Mouse (Mus musculus) neural tube, embryonic 11.5 days (tissue): ENCODE measurements around the gene Fance. TPM values are rescaled to one million over a fixed set of nuclear protein-coding genes. Genes with fewer than 3 reads are reported as not detected.

Experiments
- ATAC-seq: fragments of 200-750 bp; cut with Nextera tagmentation; 2 replicates; pipeline ENCODE4 v1.8.0; 2017; ENCODE audit warnings: moderate number of reproducible peaks, mild to moderate bottlenecking, moderate TSS enrichment, moderate library complexity; ENCODE audit not compliant: insufficient read depth, low FRiP score, low TSS enrichment
- DNase-seq: peaks from one replicate; pipeline ENCODE4 v3.0.0-alpha.2; 2015; ENCODE audit warnings: low spot score
- H3K27ac ChIP-seq: fragments of 300-500 bp; sonication (generic); 2 replicates; pipeline ENCODE4 v1.5.1; 2014; ENCODE audit warnings: low read depth, mild to moderate bottlenecking, low read length
- H3K27me3 ChIP-seq: fragments of 300-500 bp; sonication (generic); 2 replicates; pipeline ENCODE4 v1.6.1; 2014; ENCODE audit warnings: mild to moderate bottlenecking, low read length, mixed read lengths; ENCODE audit not compliant: control insufficient read depth, insufficient read depth
- H3K36me3 ChIP-seq: fragments of 300-500 bp; sonication (generic); 2 replicates; pipeline ENCODE4 v1.6.1; 2014; ENCODE audit warnings: mild to moderate bottlenecking, low read length, moderate library complexity, mixed read lengths; ENCODE audit not compliant: control insufficient read depth, insufficient read depth
- H3K4me1 ChIP-seq: fragments of 300-500 bp; sonication (generic); 2 replicates; pipeline ENCODE4 v1.6.1; 2014; ENCODE audit warnings: low read length, mixed read lengths; ENCODE audit not compliant: control insufficient read depth, insufficient read depth
- H3K4me2 ChIP-seq: fragments of 300-500 bp; sonication (generic); 2 replicates; pipeline ENCODE4 v1.6.1; 2014; ENCODE audit warnings: low read depth, mild to moderate bottlenecking, moderate library complexity
- H3K4me3 ChIP-seq: fragments of 300-500 bp; sonication (generic); 2 replicates; pipeline ENCODE4 v1.5.1; 2014; ENCODE audit warnings: low read depth, low read length
- H3K9ac ChIP-seq: fragments of 300-500 bp; sonication (generic); 2 replicates; pipeline ENCODE4 v1.6.1; 2014; ENCODE audit warnings: mild to moderate bottlenecking, low read length
- H3K9me3 ChIP-seq: fragments of 300-500 bp; sonication (generic); 2 replicates; pipeline ENCODE4 v1.6.1; 2016; ENCODE audit warnings: low read length; ENCODE audit not compliant: control insufficient read depth
- WGBS: fragments of 180-500 bp; shearing (Covaris S2); extraction: QIAGEN DNeasy Blood & Tissue Kit; methylation state at CpG from one replicate; pipeline ENCODE4 v1.1.7; 2014; 5-methylcytosine and 5-hydroxymethylcytosine counted together
- polyA plus RNA-seq: library from polyadenylated mRNA; unstranded; fragments of >200 nt; fragmentation: Nextera tagmentation; extraction: Ambion mirVana; gene quantifications from 2 replicates; pipeline ENCODE4 v1.2.1, GENCODE M21; 2014

Gene Fance
- polyA plus RNA-seq, 1 experiment from 2014 or later: 23.7 TPM

DNA sequence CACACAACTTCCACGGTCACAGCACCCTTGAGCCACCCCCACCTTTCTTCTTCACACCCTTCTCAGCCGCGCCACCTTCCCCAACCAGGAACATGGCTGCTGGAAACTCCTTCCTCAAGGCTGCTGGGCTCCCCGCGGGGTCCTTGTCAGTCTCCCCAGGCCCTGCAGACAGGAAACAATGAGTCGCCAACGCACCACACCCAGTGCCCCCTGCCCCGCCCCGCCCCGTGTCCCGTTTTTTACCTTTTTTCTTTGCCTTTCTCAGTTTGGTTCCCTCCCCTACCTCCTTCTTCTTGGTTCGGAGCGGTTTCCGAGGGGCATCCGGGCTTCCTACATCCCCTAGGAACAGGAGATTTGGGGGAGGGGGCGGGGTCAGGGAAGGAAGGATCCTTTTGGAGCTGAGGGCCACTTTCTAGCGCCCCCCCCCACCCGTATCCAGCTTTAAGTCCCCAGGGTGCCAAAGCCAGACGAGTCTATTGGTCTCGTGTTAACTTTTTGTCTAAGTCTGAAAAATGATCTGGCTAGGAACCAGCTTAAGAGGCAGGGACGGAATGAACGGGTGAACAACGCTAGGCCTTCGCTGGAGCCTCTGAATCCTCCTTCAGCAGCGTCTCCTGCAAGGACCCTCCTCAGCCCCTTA is 49.5 kb downstream of the Fance start:
- peak overlapping the region; percentile 39; the same call in 1 of the 2 replicates for H3K9ac ChIP-seq
- H3K4me1 ChIP-seq: peaks cover 7% of the 10 kb centered on the region; the same call in 1 of the 2 replicates
- H3K9me3 ChIP-seq: no peaks in the 10 kb centered on the region
- peak; percentile 45 for DNase-seq
- H3K36me3 ChIP-seq: no peaks in the 10 kb centered on the region
- no peak for ATAC-seq
- H3K27me3 ChIP-seq: peaks cover 62% of the 10 kb centered on the region
- peak overlapping the region; percentile 22 for H3K4me3 ChIP-seq
- H3K4me2 ChIP-seq: peak overlapping the region; percentile 50
- no peak overlapping the region for H3K27ac ChIP-seq
- under 1% methylated on average over 24 of the region's 25 CpGs for WGBS

- WGBS: 1% methylated on average over 6 of the region's 6 CpGs
Observed at GRCm38 (mm10) chr17:28363507-28363906, 50.2 kb downstream of the Fance start.

DNA sequence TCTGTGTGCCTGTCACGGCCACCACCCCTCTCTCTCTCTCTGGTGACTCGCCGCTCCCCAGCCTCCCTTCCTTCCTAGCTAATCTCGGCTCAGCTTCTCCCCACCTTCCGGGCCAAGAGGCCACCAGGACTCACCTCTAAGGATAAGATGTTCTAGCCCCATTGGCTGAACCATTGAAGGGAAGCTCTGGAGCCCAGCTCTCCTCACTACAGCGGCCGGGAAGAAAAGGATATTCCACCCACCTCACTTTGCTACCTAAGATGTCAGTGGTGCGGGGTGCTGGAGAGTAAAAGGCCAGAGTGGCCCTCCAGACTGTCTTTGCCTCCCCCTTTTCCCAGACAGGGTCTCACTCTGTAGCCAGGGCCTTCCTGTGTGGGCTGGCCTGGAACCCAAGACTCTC is 51.8 kb downstream of the Fance start, which contains the start of gene Tulp1:
TSS of gene Tulp1 (minus strand) at position 101 of the 400 bp plus-strand sequence.
- Histone ChIP-seq H3K4me3 (peak within 1 kb of the TSS; percentile 1; the same call in 1 of the 2 replicates), H3K4me1 (peaks cover 7% of the 10 kb centered on the region; the same call in 1 of the 2 replicates), H3K27me3 (peaks cover 47% of the 10 kb centered on the region), H3K27ac (no peak within 1 kb of the TSS), H3K4me2 (no peak within 1 kb of the TSS), H3K9ac (no peak within 1 kb of the TSS), H3K36me3 (no peaks in the 10 kb centered on the region), H3K9me3 (no peaks in the 10 kb centered on the region)
- WGBS: 20% methylated on average over 8 of the region's 8 CpGs
- ATAC-seq (no peak), DNase-seq (no peak)

More at GRCm38 (mm10) chr17:28363507-28363906, 50.2 kb downstream of the Fance start:
- Histone ChIP-seq H3K4me3 (no peak overlapping the region), H3K27me3 (peaks cover 58% of the 10 kb centered on the region), H3K4me2 (no peak overlapping the region), H3K9me3 (no peaks in the 10 kb centered on the region), H3K27ac (no peak overlapping the region), H3K36me3 (no peaks in the 10 kb centered on the region), H3K9ac (no peak overlapping the region), H3K4me1 (peaks cover 7% of the 10 kb centered on the region; the same call in 1 of the 2 replicates)
- ATAC-seq (no peak), DNase-seq (no peak)

DNA sequence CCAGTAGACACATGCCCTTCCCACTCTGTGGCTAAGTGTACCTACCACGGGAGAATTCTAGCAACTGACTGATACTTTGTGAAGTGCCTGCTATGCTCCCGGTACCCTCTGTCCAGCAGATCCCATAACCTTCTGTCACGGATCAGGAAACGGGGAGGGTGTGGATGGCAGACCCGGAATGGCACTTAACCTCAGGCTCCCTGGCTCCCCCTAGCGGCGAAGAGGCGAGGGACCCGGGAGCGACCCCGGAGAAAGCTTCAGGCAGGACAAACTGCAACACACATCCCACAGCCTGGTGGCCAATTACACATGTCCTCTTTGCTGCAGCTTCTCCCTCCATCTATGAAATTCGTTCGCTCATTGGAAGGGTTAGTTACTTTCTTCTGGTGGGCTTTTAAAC is 55.1 kb downstream of the Fance start:
- Histone ChIP-seq H3K4me1 (peaks cover 3% of the 10 kb centered on the region; the same call in 1 of the 2 replicates), H3K27me3 (peaks cover 24% of the 10 kb centered on the region), H3K27ac (no peak overlapping the region), H3K36me3 (no peaks in the 10 kb centered on the region), H3K4me2 (no peak overlapping the region), H3K9me3 (no peaks in the 10 kb centered on the region), H3K9ac (no peak overlapping the region), H3K4me3 (no peak overlapping the region)
- WGBS: 5% methylated on average over 13 of the region's 13 CpGs
- DNase-seq (peak; percentile 80), ATAC-seq (no peak)

DNA sequence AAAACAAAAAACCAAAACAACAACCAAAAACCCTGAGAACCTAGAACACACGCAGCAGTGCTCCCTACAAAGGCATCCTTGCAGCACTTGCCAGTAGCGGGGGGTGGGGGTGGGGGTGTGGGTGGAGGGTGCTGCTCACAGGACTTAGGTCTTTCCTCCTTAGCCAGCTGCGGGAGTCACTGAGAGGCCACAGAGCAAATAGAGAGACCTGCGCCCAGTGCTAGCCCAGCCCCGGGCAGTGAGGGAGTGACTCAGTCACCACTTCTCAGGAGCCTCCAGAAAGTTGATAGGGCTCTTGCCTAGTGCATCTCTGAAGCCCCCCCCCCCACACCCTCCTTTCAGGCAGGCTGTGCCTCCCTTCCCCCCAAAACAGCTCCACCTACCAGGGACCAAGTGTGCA is 55.7 kb downstream of the Fance start:
- Histone ChIP-seq H3K4me1 (peaks cover 2% of the 10 kb centered on the region; the same call in 1 of the 2 replicates), H3K27me3 (peaks cover 19% of the 10 kb centered on the region), H3K9me3 (no peaks in the 10 kb centered on the region), H3K4me3 (no peak overlapping the region), H3K9ac (no peak overlapping the region), H3K4me2 (no peak overlapping the region), H3K27ac (no peak overlapping the region), H3K36me3 (no peaks in the 10 kb centered on the region)
- DNase-seq (no peak), ATAC-seq (no peak)
- WGBS: 78% methylated on average over 5 of the region's 5 CpGs

DNA sequence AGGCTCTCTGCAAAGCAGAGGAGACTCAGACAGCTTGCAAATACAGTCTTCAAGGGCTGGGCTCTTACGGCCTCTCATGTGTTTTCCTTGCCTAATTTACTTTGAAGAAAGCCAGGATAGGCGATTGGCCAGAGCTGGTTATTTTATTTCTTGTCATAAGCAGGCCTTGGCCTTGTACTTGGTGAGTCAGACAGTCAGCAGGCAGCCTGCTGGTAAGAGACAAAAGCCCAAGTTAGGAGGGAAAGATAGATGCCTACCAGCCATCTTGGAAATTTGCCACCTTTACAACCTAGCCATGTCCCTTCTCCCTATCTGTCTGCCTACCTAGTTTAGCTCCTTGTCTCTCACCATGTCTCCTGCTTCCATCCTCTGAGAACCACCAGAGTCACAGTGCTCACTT is 58.0 kb downstream of the Fance start:
- Histone ChIP-seq H3K4me2 (no peak overlapping the region), H3K27me3 (peaks cover 19% of the 10 kb centered on the region), H3K4me1 (no peaks in the 10 kb centered on the region), H3K9me3 (no peaks in the 10 kb centered on the region), H3K4me3 (no peak overlapping the region), H3K36me3 (no peaks in the 10 kb centered on the region), H3K9ac (no peak overlapping the region), H3K27ac (no peak overlapping the region)
- ATAC-seq (no peak), DNase-seq (no peak)
- WGBS: 64% methylated on average over 2 of the region's 2 CpGs

DNA sequence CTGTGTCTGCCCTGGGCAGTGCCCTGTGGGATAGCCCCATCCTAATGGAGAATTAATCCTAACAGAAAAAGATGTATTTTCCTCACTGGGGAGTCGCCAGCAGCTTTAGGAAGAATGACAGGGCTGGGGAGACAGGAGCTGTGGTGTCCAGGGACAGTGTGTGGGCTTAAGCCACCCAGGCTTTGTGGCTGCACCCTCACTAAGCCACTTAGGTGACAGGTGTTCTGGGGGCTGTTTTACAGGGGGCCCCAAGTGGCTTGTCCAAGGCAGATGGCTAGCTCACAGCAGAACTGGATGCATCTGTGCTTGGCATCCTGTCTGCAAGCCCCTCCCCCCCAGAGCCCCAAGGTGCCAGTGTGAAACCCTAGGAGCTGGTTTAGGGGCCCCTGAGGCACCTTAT is 58.6 kb downstream of the Fance start:
- Histone ChIP-seq H3K4me1 (no peaks in the 10 kb centered on the region), H3K36me3 (no peaks in the 10 kb centered on the region), H3K27ac (no peak overlapping the region), H3K9ac (no peak overlapping the region), H3K4me2 (no peak overlapping the region), H3K27me3 (peaks cover 19% of the 10 kb centered on the region), H3K4me3 (no peak overlapping the region), H3K9me3 (no peaks in the 10 kb centered on the region)
- 75% methylated on average over 1 of the region's 1 CpGs for WGBS
- ATAC-seq (no peak), DNase-seq (no peak)

DNA sequence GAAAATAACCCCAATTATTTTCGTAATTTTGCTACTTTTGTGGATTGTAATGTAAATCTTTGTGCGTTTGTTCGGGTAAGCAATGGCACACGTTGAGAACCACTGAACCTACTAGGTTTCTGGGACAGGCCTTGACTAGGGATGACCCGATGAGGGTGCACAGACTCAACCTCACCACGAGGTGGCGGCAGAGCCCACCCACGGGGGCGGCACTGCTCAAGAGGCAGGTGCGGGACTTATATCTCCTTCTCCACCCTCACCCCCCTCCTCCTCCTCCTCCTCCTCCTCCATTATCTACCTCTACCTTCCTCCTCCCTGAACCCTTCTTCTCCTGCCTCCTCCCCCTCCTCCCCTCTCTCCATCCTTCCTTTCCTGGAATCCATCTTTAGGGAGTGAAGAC is 60.5 kb downstream of the Fance start:
- whole genome bisulfite sequencing: 15% methylated on average over 10 of the region's 10 CpGs
- Histone ChIP-seq H3K4me2 (no peak overlapping the region), H3K4me1 (no peaks in the 10 kb centered on the region), H3K27me3 (peaks cover 19% of the 10 kb centered on the region), H3K36me3 (no peaks in the 10 kb centered on the region), H3K9me3 (no peaks in the 10 kb centered on the region), H3K4me3 (no peak overlapping the region), H3K27ac (no peak overlapping the region), H3K9ac (no peak overlapping the region)
- DNase-seq (peak; percentile 61), ATAC-seq (no peak)

- H3K4me2 ChIP-seq: no peak overlapping the region
- no peak for ATAC-seq
- WGBS: 16% methylated on average over 16 of the region's 16 CpGs
Observed at GRCm38 (mm10) chr17:28374494-28374893, 61.2 kb downstream of the Fance start.

More at GRCm38 (mm10) chr17:28374494-28374893, 61.2 kb downstream of the Fance start:
- no peak for DNase-seq
- H3K27me3 ChIP-seq: peaks cover 19% of the 10 kb centered on the region
- H3K9me3 ChIP-seq: no peaks in the 10 kb centered on the region
- H3K36me3 ChIP-seq: no peaks in the 10 kb centered on the region
- no peak overlapping the region for H3K4me3 ChIP-seq
- no peaks in the 10 kb centered on the region for H3K4me1 ChIP-seq
- H3K9ac ChIP-seq: no peak overlapping the region
- H3K27ac ChIP-seq: no peak overlapping the region
